8 mouse cellular contexts compared by ENCODE assay signal in the genomic region with DNA sequence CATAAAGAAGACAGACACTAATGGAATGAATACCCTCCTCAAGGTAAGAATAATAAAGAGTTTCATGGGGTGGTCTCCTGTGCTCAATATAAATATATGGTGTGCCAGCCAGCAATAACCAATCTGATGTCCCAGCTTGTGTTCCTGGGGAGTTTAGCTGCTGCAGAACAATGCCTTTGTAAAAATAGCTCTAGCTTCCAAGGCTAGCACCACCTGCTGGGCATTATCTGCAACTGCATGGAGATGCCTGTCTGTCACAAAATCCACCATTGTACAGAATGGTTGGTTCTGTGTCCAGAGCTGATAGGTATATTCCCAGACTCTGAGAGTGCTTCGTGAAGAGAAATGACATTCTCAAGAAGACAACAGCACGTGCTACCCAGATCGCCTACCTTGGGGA. TPM values are rescaled to one million over a fixed set of nuclear protein-coding genes. Genes with fewer than 3 reads are reported as not detected.
DNase-seq lines count a peak whose midpoint lies in the region; ATAC-seq and TF ChIP-seq lines count a peak whose summit lies in the region.
"Had no signal": no experiment of that assay in that cellular context is flagged by ENCODE, and none has a peak within 500 bp of the region (broad histone marks: within the 10 kb centered on the region; RNA-seq: fewer than 3 reads in every experiment).

No protein-coding gene starts in this region.

- H3K9me3 ChIP-seq in G1E (replicated peaks), result no peaks in the 10 kb centered on the region
- H3K9me3 ChIP-seq in forebrain, embryonic 14.5 days (replicated peaks; ENCODE audit: control insufficient read depth, low read length), result no peaks in the 10 kb centered on the region
- no peaks in the 10 kb centered on the region for H3K9me3 ChIP-seq in limb, embryonic 11.5 days (ENCODE audit: control insufficient read depth, low read length)
- H3K9me3 ChIP-seq in neural tube, embryonic 13.5 days, result no peaks in the 10 kb centered on the region

- no peaks in the 10 kb centered on the region for H3K4me1 ChIP-seq in G1E (ENCODE audit: insufficient read depth, low read depth, low read length)
- H3K4me1 ChIP-seq in forebrain, embryonic 14.5 days (ENCODE audit: control insufficient read depth, insufficient read depth, low read length), result no peaks in the 10 kb centered on the region
- no peaks in the 10 kb centered on the region for H3K4me1 ChIP-seq in limb, embryonic 11.5 days (ENCODE audit: control insufficient read depth, insufficient read depth, low read length)
- H3K4me1 ChIP-seq in neural tube, embryonic 13.5 days (replicated peaks), result 0 out of 2 replicates have a peak, but pooled peaks cover 6% of the 10 kb centered on the region

- no peak; the same call in 1 of the 2 replicates for ATAC-seq in G1E (ENCODE audit: extremely low read depth, insufficient number of reproducible peaks, low FRiP score, poor library complexity, severe bottlenecking)
- peak; percentile 25; the same call in 1 of the 2 replicates for ATAC-seq in forebrain, embryonic 14.5 days
- ATAC-seq in limb, embryonic 11.5 days (ENCODE audit: insufficient number of reproducible peaks, low FRiP score, low TSS enrichment, low read depth), result no peak
- ATAC-seq in neural tube, embryonic 13.5 days (ENCODE audit: low read depth), result 0 out of 2 replicates have a peak, but pooled peaks have one; percentile 25

- H3K36me3 ChIP-seq in G1E (replicated peaks), result no peaks in the 10 kb centered on the region
- H3K36me3 ChIP-seq in forebrain, embryonic 14.5 days (ENCODE audit: control insufficient read depth, insufficient read depth, low read length), result no peaks in the 10 kb centered on the region
- H3K36me3 ChIP-seq in limb, embryonic 11.5 days (ENCODE audit: control insufficient read depth, insufficient read depth, low read length), result no peaks in the 10 kb centered on the region
- H3K36me3 ChIP-seq in neural tube, embryonic 13.5 days, result no peaks in the 10 kb centered on the region

- H3K27me3 ChIP-seq in G1E (ENCODE audit: insufficient read depth, low read length), result peaks cover 4% of the 10 kb centered on the region
- H3K27me3 ChIP-seq in forebrain, embryonic 14.5 days (replicated peaks; ENCODE audit: control insufficient read depth, insufficient read depth, low read length), result no peaks in the 10 kb centered on the region
- H3K27me3 ChIP-seq in limb, embryonic 11.5 days (ENCODE audit: control insufficient read depth, insufficient read depth, low read length), result no peaks in the 10 kb centered on the region
- H3K27me3 ChIP-seq in neural tube, embryonic 13.5 days, result no peaks in the 10 kb centered on the region

- no peak overlapping the region for H3K4me3 ChIP-seq in G1E (ENCODE audit: low read depth, low read length)
- H3K4me3 ChIP-seq in forebrain, embryonic 14.5 days (ENCODE audit: low read depth, low read length), result no peak overlapping the region
- no peak overlapping the region for H3K4me3 ChIP-seq in limb, embryonic 11.5 days (ENCODE audit: low read depth, low read length)
- no peak overlapping the region for H3K4me3 ChIP-seq in neural tube, embryonic 13.5 days
- H3K4me3 ChIP-seq: megakaryocyte, embryonic 14.5 days had no signal

- DNase-seq in left cerebral cortex, postnatal 14 days (ENCODE audit: low spot score in 2 of 2), result peak; percentile 26 to 39
- DNase-seq in left cerebral cortex, postnatal 36 days (ENCODE audit: low spot score in 2 of 2), result no peak
- peak; percentile 7 for DNase-seq in G1E (ENCODE audit: low spot score)
- peak; percentile 22 for DNase-seq in c-Kit-positive CD71-positive TER-119-negative erythroid progenitor cells, embryonic 14.5 days (ENCODE audit: low read depth)
- peak; percentile 72 for DNase-seq in forebrain, embryonic 14.5 days (ENCODE audit: low spot score)
- DNase-seq in limb, embryonic 11.5 days (ENCODE audit: low spot score), result peak; percentile 69

- intact Hi-C loops in left cerebral cortex, postnatal 14 days (cut with DNase I), result no loop called here
- intact Hi-C loops in left cerebral cortex, postnatal 36 days (cut with DNase I), result no loop called here

- H3K27ac ChIP-seq in forebrain, embryonic 14.5 days (ENCODE audit: low read depth, low read length), result no peak overlapping the region
- H3K27ac ChIP-seq in limb, embryonic 11.5 days (replicated peaks; ENCODE audit: low read depth, low read length), result no peak overlapping the region
- H3K27ac ChIP-seq in neural tube, embryonic 13.5 days (replicated peaks), result no peak overlapping the region

- WGBS in forebrain, embryonic 14.5 days, result 16% methylated on average over 3 of the region's 3 CpGs
- 30% methylated on average over 3 of the region's 3 CpGs for WGBS in limb, embryonic 11.5 days
- 36% methylated on average over 3 of the region's 3 CpGs for WGBS in neural tube, embryonic 13.5 days

- peak; percentile 88 for TF ChIP-seq CTCF in G1E (IDR thresholded peaks at IDR 0.05; ENCODE audit: low read depth, low read length)

- no peak overlapping the region for H3K4me2 ChIP-seq in forebrain, embryonic 14.5 days (ENCODE audit: low read length)
- no peak overlapping the region for H3K4me2 ChIP-seq in limb, embryonic 11.5 days (ENCODE audit: low read depth, severe bottlenecking)
- H3K4me2 ChIP-seq in neural tube, embryonic 13.5 days, result no peak overlapping the region

- no peak overlapping the region for H3K9ac ChIP-seq in forebrain, embryonic 14.5 days (ENCODE audit: low read length)
- H3K9ac ChIP-seq in limb, embryonic 11.5 days (ENCODE audit: low read length), result no peak overlapping the region
- H3K9ac ChIP-seq in neural tube, embryonic 13.5 days, result no peak overlapping the region

RNA-seq across cellular contexts. Expression of gene Tmem232, which starts 4.4 kb away (rescaled TPM):
- total RNA-seq in left cerebral cortex, postnatal 14 days (2021), result 1 to 10 TPM; 1.5 to 1.9 TPM
- total RNA-seq in left cerebral cortex, postnatal 36 days (2021), result 1 to 10 TPM; 1.4 to 2.6 TPM
- not detected in 2 replicates for total RNA-seq in G1E (2014; fragmentation: Nextera tagmentation)
- not detected in 2 replicates for total RNA-seq in G1E (2017)
- not detected in 2 replicates for polyA plus RNA-seq in G1E (2012)
- polyA plus RNA-seq in forebrain, embryonic 14.5 days (2014; fragmentation: Nextera tagmentation; extraction: Ambion mirVana), result 0.30 and 0.62 TPM in 2 replicates
- 0.05 TPM in 1 of 2 replicates, not detected in the other for polyA plus RNA-seq in limb, embryonic 11.5 days (2014; fragmentation: Nextera tagmentation; extraction: Ambion mirVana)
- polyA plus RNA-seq in neural tube, embryonic 13.5 days (2015; fragmentation: Nextera tagmentation; extraction: Ambion mirVana), result 0.88 and 1.0 TPM in 2 replicates

Comparison
In these comparisons a context has a peak if more than half of its experiments do, and no peak if none do; other contexts are left out.
1. DNase-seq: peak in left cerebral cortex, postnatal 14 days (2 of 2), G1E (single experiment), c-Kit-positive CD71-positive TER-119-negative erythroid progenitor cells, embryonic 14.5 days (single experiment), forebrain, embryonic 14.5 days (single experiment) and limb, embryonic 11.5 days (single experiment); none in left cerebral cortex, postnatal 36 days (0 of 2).
2. ATAC-seq: peak in forebrain, embryonic 14.5 days (single experiment) and neural tube, embryonic 13.5 days (single experiment); none in G1E (single experiment) and limb, embryonic 11.5 days (single experiment).